Mouse (Mus musculus): ENCODE data around the gene Nckap1l.
A peak's percentile ranks its signal among the peaks of the same experiment; 100 is the strongest.
"Not testable (repeated sequence)": the region's sequence is repeated elsewhere in the genome, so short reads cannot be mapped to it uniquely, and the experiment has no call there.

Nckap1l gene

GRCm38 (mm10) chr15:103453551-103454218 is at the start of gene Nckap1l:
Nckap1l (plus strand) TSS chr15:103453794.
- peak; percentile 70 to 81 for DNase-seq (ENCODE audit: low read depth in 2 of 2, low spot score in 2 of 2)

- DNase-seq (ENCODE audit: low read depth in 2 of 2, low spot score in 2 of 2), result not testable (repeated sequence)
Observed at GRCm38 (mm10) chr15:103405586-103405985, 48.0 kb upstream of the Nckap1l start.

- DNase-seq (ENCODE audit: low read depth in 2 of 2, low spot score in 2 of 2), result no peak
Observed at GRCm38 (mm10) chr15:103427017-103427416, 26.6 kb upstream of the Nckap1l start.

GRCm38 (mm10) chr15:103430241-103430640 is 23.4 kb upstream of the Nckap1l start, which contains the start of gene Gtsf1:
Gtsf1 (minus strand) TSS chr15:103430470.
- no peak for DNase-seq (ENCODE audit: low read depth in 2 of 2, low spot score in 2 of 2)

- DNase-seq (ENCODE audit: low read depth in 2 of 2, low spot score in 2 of 2), result not testable (repeated sequence)
Observed at GRCm38 (mm10) chr15:103445966-103446365, 7.6 kb upstream of the Nckap1l start.

- no peak for DNase-seq (ENCODE audit: low read depth in 2 of 2, low spot score in 2 of 2)
Observed at GRCm38 (mm10) chr15:103448369-103448768, 5.2 kb upstream of the Nckap1l start, which contains the start of gene Gtsf2. Gtsf2 (minus strand) TSS chr15:103448469.

GRCm38 (mm10) chr15:103454449-103454848 is 855 bp downstream of the Nckap1l start:
- DNase-seq (ENCODE audit: low read depth in 2 of 2, low spot score in 2 of 2), result no peak

- DNase-seq (ENCODE audit: low read depth in 2 of 2, low spot score in 2 of 2), result no peak
Observed at GRCm38 (mm10) chr15:103462539-103463261, 9.1 kb downstream of the Nckap1l start.

- DNase-seq (ENCODE audit: low read depth in 2 of 2, low spot score in 2 of 2), result no peak
Observed at GRCm38 (mm10) chr15:103471488-103472194, 18.0 kb downstream of the Nckap1l start.

GRCm38 (mm10) chr15:103472265-103472664 is 18.7 kb downstream of the Nckap1l start:
- no peak for DNase-seq (ENCODE audit: low read depth in 2 of 2, low spot score in 2 of 2)

GRCm38 (mm10) chr15:103473182-103473581 is 19.6 kb downstream of the Nckap1l start:
- no peak for DNase-seq (ENCODE audit: low read depth in 2 of 2, low spot score in 2 of 2)

- no peak for DNase-seq (ENCODE audit: low read depth in 2 of 2, low spot score in 2 of 2)
Observed at GRCm38 (mm10) chr15:103473769-103474168, 20.2 kb downstream of the Nckap1l start.

- DNase-seq (ENCODE audit: low read depth in 2 of 2, low spot score in 2 of 2), result no peak
Observed at GRCm38 (mm10) chr15:103479080-103479606, 25.5 kb downstream of the Nckap1l start.

- no peak for DNase-seq (ENCODE audit: low read depth in 2 of 2, low spot score in 2 of 2)
Observed at GRCm38 (mm10) chr15:103480129-103480528, 26.5 kb downstream of the Nckap1l start.

GRCm38 (mm10) chr15:103482488-103482887 is 28.9 kb downstream of the Nckap1l start:
- DNase-seq (ENCODE audit: low read depth in 2 of 2, low spot score in 2 of 2), result no peak

GRCm38 (mm10) chr15:103484490-103484889 is 30.9 kb downstream of the Nckap1l start:
- no peak for DNase-seq (ENCODE audit: low read depth in 2 of 2, low spot score in 2 of 2)

- no peak for DNase-seq (ENCODE audit: low read depth in 2 of 2, low spot score in 2 of 2)
Observed at GRCm38 (mm10) chr15:103485106-103485505, 31.5 kb downstream of the Nckap1l start.

- no peak for DNase-seq (ENCODE audit: low read depth in 2 of 2, low spot score in 2 of 2)
Observed at GRCm38 (mm10) chr15:103486658-103487057, 33.1 kb downstream of the Nckap1l start.

GRCm38 (mm10) chr15:103488336-103488735 is 34.7 kb downstream of the Nckap1l start:
- DNase-seq (ENCODE audit: low read depth in 2 of 2, low spot score in 2 of 2), result no peak

- no peak for DNase-seq (ENCODE audit: low read depth in 2 of 2, low spot score in 2 of 2)
Observed at GRCm38 (mm10) chr15:103496204-103497140, 42.9 kb downstream of the Nckap1l start.
